ENCODE assay signal across 30 mouse cellular contexts in the genomic region with DNA sequence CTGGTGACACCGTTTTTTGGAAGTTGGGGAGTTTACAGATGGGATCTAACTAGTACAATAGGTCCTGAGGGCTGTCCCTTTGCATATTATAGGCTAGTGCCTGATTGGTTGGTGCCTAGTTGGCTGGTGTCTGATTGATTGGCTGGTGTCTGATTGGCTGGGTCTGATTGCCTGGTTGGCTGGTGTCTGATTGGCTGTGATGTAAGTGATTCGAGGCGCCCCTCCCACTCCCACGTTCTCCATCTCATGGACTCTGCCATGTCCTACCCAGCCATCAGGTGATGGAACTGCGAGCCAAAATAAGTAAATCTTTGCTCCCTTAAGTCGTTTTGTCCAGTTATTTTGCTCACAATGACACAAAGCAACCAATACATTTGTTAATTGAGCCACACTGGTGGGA. TPM values are rescaled to one million over a fixed set of nuclear protein-coding genes. Genes with fewer than 3 reads are reported as not detected.
DNase-seq lines count a peak whose midpoint lies in the region; ATAC-seq lines count a peak whose summit lies in the region.
"Had no signal": no experiment of that assay in that cellular context is flagged by ENCODE, and none has a peak within 500 bp of the region (broad histone marks: within the 10 kb centered on the region; RNA-seq: fewer than 3 reads in every experiment).

No protein-coding gene starts in this region.

- no peaks in the 10 kb centered on the region for H3K4me1 ChIP-seq in kidney, embryonic 16.5 days (ENCODE audit: insufficient read depth, low read length)
- H3K4me1 ChIP-seq: embryonic facial prominence, embryonic 13.5 days; embryonic facial prominence, embryonic 15.5 days; forebrain, embryonic 10.5 days; forebrain, embryonic 12.5 days had no signal

- no peak overlapping the region for H3K4me3 ChIP-seq in kidney, embryonic 16.5 days (ENCODE audit: low read length)
- H3K4me3 ChIP-seq: embryonic facial prominence, embryonic 13.5 days; embryonic facial prominence, embryonic 15.5 days; erythroblast, embryonic 14.5 days; forebrain, embryonic 10.5 days; forebrain, embryonic 12.5 days had no signal

- WGBS in kidney, embryonic 16.5 days = 77% methylated on average over 6 of the region's 6 CpGs

- no peaks in the 10 kb centered on the region for H3K27me3 ChIP-seq in kidney, embryonic 16.5 days (ENCODE audit: insufficient read depth, low read length)
- H3K27me3 ChIP-seq: CH12.LX; embryonic facial prominence, embryonic 13.5 days; embryonic facial prominence, embryonic 15.5 days; forebrain, embryonic 12.5 days had no signal

- no peak overlapping the region for H3K4me2 ChIP-seq in kidney, embryonic 16.5 days (replicated peaks; ENCODE audit: low read depth, low read length)
- H3K4me2 ChIP-seq: embryonic facial prominence, embryonic 13.5 days; embryonic facial prominence, embryonic 15.5 days; forebrain, embryonic 12.5 days had no signal

- no peaks in the 10 kb centered on the region for H3K36me3 ChIP-seq in kidney, embryonic 16.5 days (ENCODE audit: insufficient read depth, low read length)
- H3K36me3 ChIP-seq: embryonic facial prominence, embryonic 13.5 days; embryonic facial prominence, embryonic 15.5 days; forebrain, embryonic 10.5 days; forebrain, embryonic 12.5 days; G1E had no signal

- H3K9me3 ChIP-seq in kidney, embryonic 16.5 days (ENCODE audit: low read length) = 0 out of 2 replicates have a peak, but pooled peaks cover 4% of the 10 kb centered on the region
- H3K9me3 ChIP-seq: forebrain, embryonic 10.5 days had no signal

- H3K9ac ChIP-seq in kidney, embryonic 16.5 days (replicated peaks; ENCODE audit: low read length) = no peak overlapping the region
- H3K9ac ChIP-seq: embryonic facial prominence, embryonic 13.5 days; embryonic facial prominence, embryonic 15.5 days; forebrain, embryonic 12.5 days had no signal

- ATAC-seq in kidney, embryonic 16.5 days (ENCODE audit: low FRiP score, low TSS enrichment) = no peak
- ATAC-seq: CD4-positive, CD25-positive, alpha-beta regulatory T cell, adult 4 months; forebrain, embryonic 14.5 days; forebrain, embryonic 16.5 days had no signal

- no peak overlapping the region for H3K27ac ChIP-seq in kidney, embryonic 16.5 days (ENCODE audit: low read length)
- H3K27ac ChIP-seq: embryonic facial prominence, embryonic 13.5 days; embryonic facial prominence, embryonic 15.5 days; forebrain, embryonic 10.5 days; forebrain, embryonic 12.5 days had no signal

- DNase-seq in heart, adult 11 months = peak; percentile 91
- DNase-seq in heart, postnatal 10 days = no peak
- DNase-seq in kidney, postnatal 14 days = peak; percentile 12
- DNase-seq in Muller cell, postnatal 12 days (ENCODE audit: inconsistent ontology term) = peak; percentile 2
- peak; percentile 4 for DNase-seq in ZHBTc4 (ENCODE audit: low read depth, low spot score)
- DNase-seq in layer of hippocampus, adult 9-11 months = no peak
- DNase-seq: adrenal gland, adult 2 months; adrenal gland, postnatal 10 days; adrenal gland, postnatal 25 days; B cell, adult 2 months; cerebellum, adult 11 months; cerebellum, adult 18-20 months; cerebellum, adult 8-10 months; cerebellum, adult 9-11 months; cerebellum, postnatal 14 days; cerebellum, postnatal 36 days; embryo, embryonic 11 days had no signal

- intact Hi-C loops in heart, postnatal 10 days (cut with DNase I) = no loop called here

RNA-seq across cellular contexts. Expression of a gene that starts 49.2 kb away (rescaled TPM):
- total RNA-seq in heart, postnatal 10 days (2021) = under 1 TPM; 0.50 to 0.99 TPM
- polyA plus RNA-seq in kidney, embryonic 16.5 days (2015; fragmentation: Nextera tagmentation; extraction: Ambion mirVana) = 0.69 and 0.95 TPM in 2 replicates
- total RNA-seq: G1E had no signal
- polyA plus RNA-seq: erythroblast, embryonic 14.5 days; G1E had no signal

RNA-seq across cellular contexts. Expression of a gene that starts 51.5 kb away (rescaled TPM):
- total RNA-seq in heart, postnatal 10 days (2021) = 10 to 100 TPM; 59.4 to 74.8 TPM
- polyA plus RNA-seq in kidney, embryonic 16.5 days (2015; fragmentation: Nextera tagmentation; extraction: Ambion mirVana) = 0.14 and 0.23 TPM in 2 replicates
- total RNA-seq: adrenal gland, adult 2 months; common myeloid progenitor, adult 5-6 weeks had no signal
- polyA plus RNA-seq: CD4-positive, CD25-positive, alpha-beta regulatory T cell, adult 4 months; embryonic facial prominence, embryonic 11.5 days; erythroblast, embryonic 14.5 days; forebrain, embryonic 10.5 days; forebrain, embryonic 12.5 days; forebrain, embryonic 14.5 days; forebrain, embryonic 16.5 days; G1E had no signal

Comparison
In these comparisons a context has a peak if more than half of its experiments do, and no peak if none do; other contexts are left out.
1. DNase-seq: peak in heart, adult 11 months (single experiment), kidney, postnatal 14 days (single experiment), Muller cell, postnatal 12 days (single experiment) and ZHBTc4 (single experiment); none in heart, postnatal 10 days (0 of 2) and layer of hippocampus, adult 9-11 months (single experiment).